Mouse (Mus musculus): ENCODE measurements at regions not wholly inside any gene's neighbourhood (a gene's known extent, or its start where the extent isn't known, plus 50 kb on each side); places are given as distances from the start of the nearest gene placed in this dataset.

DNA sequence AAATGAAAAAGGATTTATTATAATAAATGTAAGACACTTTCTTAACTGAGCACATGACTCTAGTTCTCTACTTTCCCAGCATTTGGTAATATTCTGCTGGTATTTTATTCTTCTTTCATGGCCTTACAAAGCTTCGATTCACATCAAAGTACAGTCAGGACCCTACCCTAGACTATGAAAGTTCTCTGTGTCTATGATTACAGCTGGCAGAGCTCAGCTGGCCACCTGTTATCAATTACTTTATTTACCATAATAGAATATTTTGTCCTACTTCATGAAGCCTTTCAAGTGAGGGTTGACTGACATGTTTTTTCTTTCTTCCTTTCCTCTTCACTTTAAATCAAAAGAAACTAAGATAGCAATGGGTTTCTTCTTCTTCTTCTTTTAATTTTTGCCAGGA lies 269.8 kb downstream of the Kctd12 start:
- H3K27ac ChIP-seq, result no peak overlapping the region
- H3K4me1 ChIP-seq (ENCODE audit: insufficient read depth, low read length), result no peaks in the 10 kb centered on the region
- H3K36me3 ChIP-seq (ENCODE audit: insufficient read depth, low read length), result no peaks in the 10 kb centered on the region
- DNase-seq (ENCODE audit: low spot score) (no peak), ATAC-seq (no peak)
- no peak overlapping the region for H3K9ac ChIP-seq (replicated peaks; ENCODE audit: low read length)
- H3K9me3 ChIP-seq (ENCODE audit: low read length), result no peaks in the 10 kb centered on the region
- 81% methylated on average over 1 of the region's 1 CpGs for WGBS
- no peaks in the 10 kb centered on the region for H3K27me3 ChIP-seq (ENCODE audit: insufficient read depth, low read length)
- no peak overlapping the region for H3K4me2 ChIP-seq (ENCODE audit: low read depth, low read length)
- TF ChIP-seq CTCF (IDR thresholded peaks at IDR 0.05; ENCODE audit: low read depth), result no peak
- H3K4me3 ChIP-seq (ENCODE audit: low read length), result no peak overlapping the region

DNA sequence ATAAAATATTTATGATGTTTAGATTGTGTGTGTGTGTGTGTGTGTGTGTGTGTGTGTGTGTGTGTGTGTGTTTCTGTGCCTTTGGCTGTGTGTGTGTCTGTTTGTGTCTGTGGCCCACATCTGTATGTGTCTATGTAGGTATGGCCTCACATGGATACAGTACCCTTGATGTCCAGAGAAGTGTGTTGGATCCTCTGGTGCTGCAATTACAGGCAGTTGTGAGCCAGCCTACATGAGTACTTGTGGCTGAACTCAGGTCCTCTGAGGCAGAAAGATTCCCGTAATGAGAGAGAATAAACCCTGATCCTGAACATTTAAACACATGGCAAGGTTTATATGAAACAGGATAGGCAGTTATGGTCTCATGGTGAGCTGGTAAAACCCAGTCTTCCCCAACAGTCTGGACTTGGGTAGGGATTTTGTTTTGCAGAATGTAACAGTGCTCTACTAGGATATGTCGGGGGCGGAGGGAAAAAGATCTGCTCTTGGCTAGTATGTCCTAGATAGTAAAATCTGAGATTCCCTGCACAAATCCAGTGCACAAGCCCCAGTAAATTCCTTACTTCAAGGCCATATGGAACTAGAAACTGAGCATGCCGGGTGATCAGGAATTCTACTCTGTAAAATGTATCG lies 275.6 kb downstream of the Kctd12 start:
- 87% methylated on average over 5 of the region's 5 CpGs for WGBS
- Histone ChIP-seq H3K4me3 (ENCODE audit: low read length) (no peak overlapping the region), H3K4me2 (ENCODE audit: low read depth, low read length) (no peak overlapping the region), H3K9ac (replicated peaks; ENCODE audit: low read length) (no peak overlapping the region), H3K36me3 (ENCODE audit: insufficient read depth, low read length) (no peaks in the 10 kb centered on the region), H3K9me3 (ENCODE audit: low read length) (no peaks in the 10 kb centered on the region), H3K27me3 (ENCODE audit: insufficient read depth, low read length) (no peaks in the 10 kb centered on the region), H3K4me1 (ENCODE audit: insufficient read depth, low read length) (no peaks in the 10 kb centered on the region), H3K27ac (no peak overlapping the region)
- ATAC-seq, result no peak
- DNase-seq (ENCODE audit: low spot score), result no peak
- no peak for TF ChIP-seq CTCF (IDR thresholded peaks at IDR 0.05; ENCODE audit: low read depth)

DNA sequence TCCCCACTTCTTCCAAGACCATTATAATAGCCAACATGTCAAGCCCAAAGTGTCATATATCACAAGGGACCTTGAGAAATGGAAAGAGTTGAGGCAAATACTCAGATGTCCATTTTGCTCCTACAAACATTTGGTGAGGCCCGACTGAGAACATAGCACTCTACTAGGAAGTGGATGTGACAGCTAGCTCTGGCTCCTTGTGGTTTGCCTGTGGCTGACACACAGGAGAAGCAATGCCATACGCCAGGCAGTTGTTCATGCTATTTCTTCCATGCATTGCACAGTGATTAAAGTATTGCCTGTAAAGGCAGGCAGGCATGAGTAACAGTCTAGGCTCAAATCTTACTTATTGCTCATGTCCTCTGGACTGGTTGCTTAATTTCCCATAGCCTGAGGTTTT lies 281.3 kb downstream of the Kctd12 start:
- no peak for DNase-seq (ENCODE audit: low spot score)
- no peaks in the 10 kb centered on the region for H3K4me1 ChIP-seq (ENCODE audit: insufficient read depth, low read length)
- no peak for TF ChIP-seq CTCF (IDR thresholded peaks at IDR 0.05; ENCODE audit: low read depth)
- H3K27me3 ChIP-seq (ENCODE audit: insufficient read depth, low read length), result no peaks in the 10 kb centered on the region
- no peaks in the 10 kb centered on the region for H3K36me3 ChIP-seq (ENCODE audit: insufficient read depth, low read length)
- 82% methylated on average over 2 of the region's 2 CpGs for WGBS
- no peak overlapping the region for H3K9ac ChIP-seq (replicated peaks; ENCODE audit: low read length)
- H3K27ac ChIP-seq, result no peak overlapping the region
- ATAC-seq, result no peak
- H3K4me3 ChIP-seq (ENCODE audit: low read length), result no peak overlapping the region
- H3K4me2 ChIP-seq (ENCODE audit: low read depth, low read length), result no peak overlapping the region
- no peaks in the 10 kb centered on the region for H3K9me3 ChIP-seq (ENCODE audit: low read length)

DNA sequence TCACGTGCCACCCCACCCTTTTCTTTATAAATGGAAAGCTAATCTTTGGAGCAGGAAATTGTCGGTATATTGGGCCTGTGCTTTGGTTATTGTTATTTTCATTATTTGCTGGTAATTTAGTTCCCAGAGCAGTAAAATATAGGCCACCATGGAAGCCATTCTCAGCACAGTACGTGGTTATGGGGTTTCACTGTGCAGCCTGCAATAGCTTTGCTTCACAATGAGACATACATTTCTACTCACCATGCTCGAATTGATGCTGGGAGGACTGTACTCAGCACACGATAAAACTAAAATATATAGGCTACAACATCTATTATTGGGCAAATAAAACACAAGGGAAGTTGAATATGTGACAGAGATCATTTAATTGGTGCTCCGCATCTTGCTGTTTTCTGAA lies 282.0 kb downstream of the Kctd12 start:
- Histone ChIP-seq H3K4me1 (ENCODE audit: insufficient read depth, low read length) (no peaks in the 10 kb centered on the region), H3K36me3 (ENCODE audit: insufficient read depth, low read length) (no peaks in the 10 kb centered on the region), H3K9ac (replicated peaks; ENCODE audit: low read length) (no peak overlapping the region), H3K27ac (no peak overlapping the region), H3K27me3 (ENCODE audit: insufficient read depth, low read length) (no peaks in the 10 kb centered on the region), H3K4me2 (ENCODE audit: low read depth, low read length) (no peak overlapping the region), H3K9me3 (ENCODE audit: low read length) (no peaks in the 10 kb centered on the region), H3K4me3 (ENCODE audit: low read length) (no peak overlapping the region)
- no peak for DNase-seq (ENCODE audit: low spot score)
- no peak for ATAC-seq
- WGBS, result 74% methylated on average over 6 of the region's 6 CpGs
- TF ChIP-seq CTCF (IDR thresholded peaks at IDR 0.05; ENCODE audit: low read depth), result no peak

DNA sequence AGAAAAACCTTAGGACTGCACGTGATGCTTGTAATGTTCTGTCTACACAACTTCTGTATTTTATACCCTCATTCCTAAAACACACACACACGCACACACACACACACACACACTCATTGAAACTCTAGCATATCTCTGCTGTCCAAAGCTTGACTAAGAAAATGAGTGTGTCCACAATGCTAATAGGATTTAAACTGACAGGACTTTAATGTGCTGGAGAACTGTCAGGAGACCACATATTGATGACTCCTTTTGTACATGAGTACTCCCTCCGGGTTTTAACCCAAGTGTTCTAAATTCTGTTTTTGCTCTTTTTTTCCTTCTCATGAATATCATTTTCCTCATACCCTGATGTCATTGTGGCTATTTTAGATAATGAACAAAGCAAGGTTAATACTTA lies 283.4 kb downstream of the Kctd12 start:
- no peak overlapping the region for H3K4me2 ChIP-seq (ENCODE audit: low read depth, low read length)
- no peak for TF ChIP-seq CTCF (IDR thresholded peaks at IDR 0.05; ENCODE audit: low read depth)
- no peaks in the 10 kb centered on the region for H3K27me3 ChIP-seq (ENCODE audit: insufficient read depth, low read length)
- no peaks in the 10 kb centered on the region for H3K9me3 ChIP-seq (ENCODE audit: low read length)
- H3K36me3 ChIP-seq (ENCODE audit: insufficient read depth, low read length), result no peaks in the 10 kb centered on the region
- no peaks in the 10 kb centered on the region for H3K4me1 ChIP-seq (ENCODE audit: insufficient read depth, low read length)
- DNase-seq (ENCODE audit: low spot score), result no peak
- 75% methylated on average over 3 of the region's 3 CpGs for WGBS
- H3K4me3 ChIP-seq (ENCODE audit: low read length), result no peak overlapping the region
- H3K9ac ChIP-seq (replicated peaks; ENCODE audit: low read length), result no peak overlapping the region
- no peak overlapping the region for H3K27ac ChIP-seq
- ATAC-seq, result no peak

DNA sequence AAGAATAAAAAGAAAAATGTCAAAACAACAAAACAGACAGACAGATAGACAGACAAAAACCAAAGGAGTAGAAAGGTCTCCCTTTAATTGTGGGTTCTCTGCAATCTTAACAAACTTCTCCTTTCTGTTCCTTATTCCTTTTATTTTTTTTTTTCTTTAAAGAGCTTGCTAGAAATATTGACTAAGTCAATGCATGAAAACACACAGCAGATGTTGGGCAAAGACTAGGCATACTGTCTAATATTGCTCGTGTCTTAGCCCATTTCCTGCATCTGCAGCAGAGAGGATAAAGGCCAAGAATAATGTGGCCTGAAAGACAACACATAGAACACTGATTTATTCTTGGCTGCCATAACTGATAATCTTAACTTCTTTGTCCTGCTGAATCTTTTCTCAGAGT lies 295.6 kb downstream of the Kctd12 start:
- no peaks in the 10 kb centered on the region for H3K4me1 ChIP-seq (ENCODE audit: insufficient read depth, low read length)
- no peak for TF ChIP-seq CTCF (IDR thresholded peaks at IDR 0.05; ENCODE audit: low read depth)
- ATAC-seq (no peak), DNase-seq (ENCODE audit: low spot score) (no peak)
- H3K36me3 ChIP-seq (ENCODE audit: insufficient read depth, low read length), result no peaks in the 10 kb centered on the region
- H3K27me3 ChIP-seq (ENCODE audit: insufficient read depth, low read length), result no peaks in the 10 kb centered on the region
- H3K4me2 ChIP-seq (ENCODE audit: low read depth, low read length), result no peak overlapping the region
- H3K9me3 ChIP-seq (ENCODE audit: low read length), result no peaks in the 10 kb centered on the region
- H3K9ac ChIP-seq (replicated peaks; ENCODE audit: low read length), result no peak overlapping the region
- H3K4me3 ChIP-seq (ENCODE audit: low read length), result no peak overlapping the region
- H3K27ac ChIP-seq, result no peak overlapping the region
- 46% methylated on average over 1 of the region's 1 CpGs for WGBS

DNA sequence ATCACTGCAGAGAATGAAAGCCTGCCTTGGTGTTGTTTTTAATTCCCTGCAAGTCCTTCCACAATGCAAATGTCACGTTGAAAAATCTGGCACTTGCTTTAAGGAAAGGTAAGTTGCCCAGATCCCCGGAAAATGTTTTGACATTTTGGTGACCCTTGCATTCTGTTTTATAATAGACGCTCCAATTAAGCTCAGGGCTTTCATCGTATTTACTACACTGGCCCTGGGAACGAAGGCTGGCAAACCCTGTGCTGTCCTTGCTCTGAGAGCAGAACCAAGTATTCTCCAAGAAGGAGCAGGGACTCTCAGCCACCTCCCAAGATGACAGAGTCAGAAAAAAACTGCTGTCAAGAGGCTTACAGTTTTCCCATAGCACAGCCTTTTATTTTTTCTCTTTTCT lies 305.9 kb downstream of the Kctd12 start:
- no peak for ATAC-seq
- no peaks in the 10 kb centered on the region for H3K27me3 ChIP-seq (ENCODE audit: insufficient read depth, low read length)
- no peak overlapping the region for H3K4me3 ChIP-seq (ENCODE audit: low read length)
- no peaks in the 10 kb centered on the region for H3K4me1 ChIP-seq (ENCODE audit: insufficient read depth, low read length)
- no peak overlapping the region for H3K27ac ChIP-seq
- no peak overlapping the region for H3K4me2 ChIP-seq (ENCODE audit: low read depth, low read length)
- TF ChIP-seq CTCF (IDR thresholded peaks at IDR 0.05; ENCODE audit: low read depth), result no peak
- H3K36me3 ChIP-seq (ENCODE audit: insufficient read depth, low read length), result no peaks in the 10 kb centered on the region
- no peak overlapping the region; the same call in 1 of the 2 replicates for H3K9ac ChIP-seq (replicated peaks; ENCODE audit: low read length)
- WGBS, result 34% methylated on average over 5 of the region's 5 CpGs
- peak; percentile 3 for DNase-seq (ENCODE audit: low spot score)
- H3K9me3 ChIP-seq (ENCODE audit: low read length), result no peaks in the 10 kb centered on the region

All from hindbrain, postnatal 0 days (tissue).